Mouse (Mus musculus): Measurements from ENCODE around the gene Mei4.

The Mei4 gene

GRCm38 (mm10) chr9:82162415-82162814, 298.9 kb downstream of the Mei4 start:
- no peak for DNase-seq

- DNase-seq = no peak
Measured at GRCm38 (mm10) chr9:82217976-82218375, 354.5 kb downstream of the Mei4 start.

GRCm38 (mm10) chr9:82247695-82248445, 384.4 kb downstream of the Mei4 start:
- peak; percentile 35 for DNase-seq
